Mouse (Mus musculus): ENCODE data around the gene C1galt1c1. TPM values are rescaled to one million over a fixed set of nuclear protein-coding genes. Genes with fewer than 3 reads are reported as not detected.

C1galt1c1 gene
- polyA plus RNA-seq (2015; fragmentation: Illumina TruSeq; extraction: RNeasy Lipid Tissue Mini Kit (QIAGEN cat#74804); ENCODE audit: low read depth, low replicate concordance): 50.3 TPM

GRCm38 (mm10) chrX:38634801-38635637 is at the start of gene C1galt1c1:
Gene C1galt1c1 (minus strand): TSS chrX:38635087.

GRCm38 (mm10) chrX:38600177-38600994 is 34.5 kb downstream of the C1galt1c1 start, which contains the start of gene Mcts1:
Gene Mcts1 (plus strand): TSS chrX:38600578.

Other genes with a start within 250 kb of the C1galt1c1 start
- gene Lamp2, start 178.6 kb downstream of the C1galt1c1 start, polyA plus RNA-seq (2015; fragmentation: Illumina TruSeq; extraction: RNeasy Lipid Tissue Mini Kit (QIAGEN cat#74804); ENCODE audit: low read depth, low replicate concordance): 103 TPM
- gene Cul4b, start 58.9 kb downstream of the C1galt1c1 start, polyA plus RNA-seq (2015; fragmentation: Illumina TruSeq; extraction: RNeasy Lipid Tissue Mini Kit (QIAGEN cat#74804); ENCODE audit: low read depth, low replicate concordance): 33.9 TPM
- 140 TPM for gene Mcts1, start 34.5 kb downstream of the C1galt1c1 start, polyA plus RNA-seq (2015; fragmentation: Illumina TruSeq; extraction: RNeasy Lipid Tissue Mini Kit (QIAGEN cat#74804); ENCODE audit: low read depth, low replicate concordance)
- gene 6030498E09Rik, start 137.6 kb upstream of the C1galt1c1 start, polyA plus RNA-seq (2015; fragmentation: Illumina TruSeq; extraction: RNeasy Lipid Tissue Mini Kit (QIAGEN cat#74804); ENCODE audit: low read depth, low replicate concordance): not detected

Measured in brain, adult 10 weeks (tissue).